Mouse (Mus musculus) bone marrow macrophage, adult 2 months (primary cell): ENCODE data around the gene Psmb3. TPM values are rescaled to one million over a fixed set of nuclear protein-coding genes. Genes with fewer than 3 reads are reported as not detected.

Source experiments
- H3K27ac ChIP-seq: 2 replicates; pipeline ENCODE4 v1.5.1; 2012; ENCODE audit warnings: low read depth, low read length; ENCODE audit not compliant: insufficient read depth
- H3K4me1 ChIP-seq: 2 replicates; pipeline ENCODE4 v1.6.1; 2012; ENCODE audit warnings: low read length; ENCODE audit not compliant: control insufficient read depth, insufficient read depth
- H3K4me3 ChIP-seq: 2 replicates; pipeline ENCODE4 v1.5.1; 2012; ENCODE audit warnings: mild to moderate bottlenecking, low read length, moderate library complexity; ENCODE audit not compliant: insufficient read depth
- CTCF ChIP-seq: IDR thresholded peaks from 2 replicates; pipeline ENCODE4 v1.5.1; 2012; ENCODE audit warnings: low read depth, mild to moderate bottlenecking, low read length, moderate library complexity
- POLR2A ChIP-seq: IDR thresholded peaks from 2 replicates; pipeline ENCODE4 v1.6.1; 2012; ENCODE audit warnings: mild to moderate bottlenecking, low read depth, low read length, borderline replicate concordance
- polyA plus RNA-seq: library from polyadenylated mRNA; stranded (reverse); fragments of >200 nt; gene quantifications from 2 replicates; pipeline ENCODE4 v1.2.4, GENCODE M21; 2012; ENCODE audit not compliant: missing spikeins, insufficient read depth, insufficient read length

The Psmb3 gene
- polyA plus RNA-seq, 1 experiment, result 125 TPM

GRCm38 (mm10) chr11:97677842-97678241 lies 25.4 kb upstream of the Psmb3 start:
- Histone ChIP-seq H3K4me3 (no peak overlapping the region), H3K4me1 (no peaks in the 10 kb centered on the region), H3K27ac (no peak overlapping the region)
- TF ChIP-seq POLR2A, result no peak
- no peak for TF ChIP-seq CTCF

GRCm38 (mm10) chr11:97678301-97678700 lies 24.9 kb upstream of the Psmb3 start:
- H3K4me1 ChIP-seq, result no peaks in the 10 kb centered on the region
- TF ChIP-seq POLR2A (no peak), CTCF (no peak)
- H3K4me3 ChIP-seq, result no peak overlapping the region
- no peak overlapping the region for H3K27ac ChIP-seq

DNA sequence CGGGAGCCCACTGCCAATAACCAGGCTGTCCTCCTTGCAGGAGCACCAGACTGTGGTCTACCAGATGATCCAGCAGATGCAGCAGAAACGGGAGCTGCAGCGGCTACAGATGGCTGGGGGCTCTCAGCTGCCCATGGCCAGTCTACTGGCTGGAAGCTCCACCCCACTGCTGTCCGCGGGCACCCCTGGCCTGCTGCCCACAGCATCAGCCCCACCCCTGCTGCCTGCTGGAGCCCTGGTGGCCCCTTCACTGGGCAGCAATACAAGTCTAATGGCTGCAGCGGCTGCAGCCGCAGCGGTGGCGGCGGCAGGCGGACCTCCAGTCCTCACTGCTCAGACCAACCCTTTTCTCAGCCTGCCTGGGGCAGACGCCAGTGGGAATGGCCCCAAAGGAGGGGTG lies 22.8 kb upstream of the Psmb3 start:
- TF ChIP-seq POLR2A (no peak), CTCF (no peak)
- H3K4me1 ChIP-seq, result peaks cover 17% of the 10 kb centered on the region
- H3K4me3 ChIP-seq, result no peak overlapping the region
- no peak overlapping the region for H3K27ac ChIP-seq

GRCm38 (mm10) chr11:97682504-97683055 lies 20.6 kb upstream of the Psmb3 start:
- H3K27ac ChIP-seq, result no peak overlapping the region
- H3K4me3 ChIP-seq, result no peak overlapping the region
- H3K4me1 ChIP-seq, result peaks cover 27% of the 10 kb centered on the region
- no peak for TF ChIP-seq CTCF
- TF ChIP-seq POLR2A, result no peak

DNA sequence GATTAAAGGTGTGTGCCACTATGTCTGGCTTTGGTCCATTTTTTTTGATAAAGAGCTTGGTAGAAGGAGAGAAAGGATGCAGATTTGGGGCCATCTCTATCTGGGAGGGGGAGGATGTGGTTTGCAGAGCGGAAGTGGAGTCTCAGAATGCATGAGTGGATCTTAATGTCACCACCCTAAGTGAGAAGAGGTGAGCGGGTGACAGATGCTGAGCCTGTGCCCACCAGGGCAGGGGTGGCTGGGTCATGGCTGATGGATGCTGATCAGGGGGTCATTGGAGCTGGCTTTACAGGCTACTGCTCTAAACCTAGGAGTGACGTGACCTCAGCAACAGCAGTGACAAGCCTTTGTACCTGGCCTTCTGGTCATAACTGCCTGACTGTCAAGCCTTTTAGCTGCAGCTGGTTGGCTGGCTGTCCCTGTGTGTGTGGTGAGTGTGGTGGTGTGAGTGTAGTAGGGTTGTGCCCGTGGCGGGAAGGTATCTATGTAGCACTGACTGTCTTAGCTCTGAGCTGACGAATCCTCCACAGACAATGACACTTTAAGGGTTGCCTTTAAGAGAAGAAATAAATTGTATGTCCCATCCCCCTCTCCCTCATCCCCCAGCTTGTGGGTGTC lies 19.0 kb upstream of the Psmb3 start:
- no peak overlapping the region for H3K4me3 ChIP-seq
- H3K4me1 ChIP-seq, result peaks cover 27% of the 10 kb centered on the region
- H3K27ac ChIP-seq, result peak overlapping the region; percentile 17; the same call in 1 of the 2 replicates
- TF ChIP-seq CTCF (no peak), POLR2A (no peak)

- TF ChIP-seq CTCF (no peak), POLR2A (no peak)
- no peak overlapping the region for H3K4me3 ChIP-seq
- peaks cover 27% of the 10 kb centered on the region for H3K4me1 ChIP-seq
- peak overlapping the region; percentile 17; the same call in 1 of the 2 replicates for H3K27ac ChIP-seq
Measured at GRCm38 (mm10) chr11:97684766-97685165, 18.4 kb upstream of the Psmb3 start.

GRCm38 (mm10) chr11:97685613-97686321 lies 17.4 kb upstream of the Psmb3 start, which contains the start of gene Cisd3:
Gene Cisd3, plus strand, starts transcription at chr11:97685826.
- H3K4me1 ChIP-seq, result peaks cover 27% of the 10 kb centered on the region
- TF ChIP-seq POLR2A, result no peak
- no peak for TF ChIP-seq CTCF
- peak within 1 kb of the TSS; percentile 60 for H3K4me3 ChIP-seq
- H3K27ac ChIP-seq, result peak within 1 kb of the TSS; percentile 15; the same call in 1 of the 2 replicates

DNA sequence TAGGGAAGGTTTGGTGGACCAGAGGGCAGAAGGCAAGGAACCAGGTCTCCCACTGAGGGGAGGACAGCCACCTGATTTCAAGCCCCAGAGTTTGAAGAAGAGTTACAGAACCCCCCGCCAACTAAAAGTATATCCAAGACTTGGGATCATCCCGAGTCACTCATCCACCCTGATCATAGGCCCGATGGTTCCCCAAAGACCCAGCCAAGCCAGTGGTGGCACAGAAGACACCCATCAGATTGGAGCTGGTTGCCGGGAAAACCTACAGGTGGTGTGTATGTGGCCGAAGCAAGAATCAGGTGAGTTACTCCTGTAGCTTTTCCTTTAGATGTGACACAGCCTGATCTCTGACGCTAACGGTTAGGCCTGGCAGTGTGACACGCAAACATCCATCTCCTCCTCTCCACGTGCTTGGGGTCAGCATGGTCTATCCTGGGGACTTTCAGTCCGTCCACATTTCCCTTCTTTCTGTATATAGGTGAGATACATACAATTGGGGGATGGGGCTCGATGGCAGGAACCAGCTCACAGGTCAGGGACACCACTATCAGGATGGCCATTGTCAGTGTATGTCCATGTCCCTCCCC lies 16.8 kb upstream of the Psmb3 start:
- Histone ChIP-seq H3K27ac (no peak overlapping the region), H3K4me1 (peaks cover 27% of the 10 kb centered on the region), H3K4me3 (peak overlapping the region; percentile 60)
- TF ChIP-seq CTCF (no peak), POLR2A (no peak)

DNA sequence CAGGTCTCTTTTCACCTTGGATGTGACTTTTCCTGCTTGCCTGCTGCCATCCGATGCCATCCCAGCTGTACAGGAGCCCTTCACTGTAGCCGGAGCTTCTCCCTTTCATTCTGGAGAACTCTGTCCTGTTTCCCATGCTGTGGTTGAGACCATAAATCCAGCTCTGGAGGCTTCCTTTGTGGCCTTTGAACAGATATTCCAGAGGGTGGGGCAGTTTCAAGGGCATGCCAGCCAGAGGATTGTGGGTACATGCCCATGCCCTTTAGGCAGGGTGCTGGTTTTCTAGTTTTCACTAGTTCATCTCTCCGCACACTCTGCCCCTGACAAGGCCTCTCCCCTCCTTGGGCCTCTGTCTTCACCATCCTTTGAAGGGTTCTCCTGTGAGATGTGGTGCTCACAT lies 16.1 kb upstream of the Psmb3 start:
- Histone ChIP-seq H3K4me3 (no peak overlapping the region), H3K4me1 (peaks cover 27% of the 10 kb centered on the region), H3K27ac (no peak overlapping the region)
- TF ChIP-seq CTCF, result no peak
- TF ChIP-seq POLR2A, result no peak
